Mouse (Mus musculus) 416B (cell line): Measurements from ENCODE around the gene Ugt1a7c.
A peak's percentile ranks its signal among the peaks of the same experiment; 100 is the strongest.

Source experiments
- DNase-seq: peaks from one replicate; pipeline ENCODE4 v3.0.0; 2011; ENCODE audit warnings: low read depth

Gene Ugt1a7c

GRCm38 (mm10) chr1:88261706-88262105 lies 166.8 kb downstream of the Ugt1a7c start:
- DNase-seq, result no peak

- peak; percentile 99 for DNase-seq
Measured at GRCm38 (mm10) chr1:88262255-88262654, 167.4 kb downstream of the Ugt1a7c start.

GRCm38 (mm10) chr1:88262961-88263360 lies 168.1 kb downstream of the Ugt1a7c start:
- no peak for DNase-seq

DNA sequence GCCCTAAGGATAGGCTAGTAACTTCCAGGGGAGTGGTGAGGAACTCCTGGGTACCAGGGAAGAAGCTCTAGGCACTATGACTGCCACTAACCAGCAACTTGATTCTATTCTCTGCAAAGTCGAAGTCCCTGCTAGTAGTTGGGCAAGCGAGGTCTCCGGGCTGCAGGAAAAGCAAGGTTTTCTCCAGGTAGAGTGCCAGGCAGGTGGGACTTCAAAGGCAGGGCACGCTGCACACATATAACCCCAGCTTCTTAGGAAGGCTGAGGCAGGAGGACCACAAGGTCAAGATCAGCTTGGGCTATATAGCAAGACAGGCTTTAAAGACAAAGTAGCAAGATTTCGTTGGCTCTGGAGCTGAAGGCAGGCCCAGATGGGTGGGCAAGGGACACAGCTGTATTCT lies 168.9 kb downstream of the Ugt1a7c start:
- no peak for DNase-seq

DNA sequence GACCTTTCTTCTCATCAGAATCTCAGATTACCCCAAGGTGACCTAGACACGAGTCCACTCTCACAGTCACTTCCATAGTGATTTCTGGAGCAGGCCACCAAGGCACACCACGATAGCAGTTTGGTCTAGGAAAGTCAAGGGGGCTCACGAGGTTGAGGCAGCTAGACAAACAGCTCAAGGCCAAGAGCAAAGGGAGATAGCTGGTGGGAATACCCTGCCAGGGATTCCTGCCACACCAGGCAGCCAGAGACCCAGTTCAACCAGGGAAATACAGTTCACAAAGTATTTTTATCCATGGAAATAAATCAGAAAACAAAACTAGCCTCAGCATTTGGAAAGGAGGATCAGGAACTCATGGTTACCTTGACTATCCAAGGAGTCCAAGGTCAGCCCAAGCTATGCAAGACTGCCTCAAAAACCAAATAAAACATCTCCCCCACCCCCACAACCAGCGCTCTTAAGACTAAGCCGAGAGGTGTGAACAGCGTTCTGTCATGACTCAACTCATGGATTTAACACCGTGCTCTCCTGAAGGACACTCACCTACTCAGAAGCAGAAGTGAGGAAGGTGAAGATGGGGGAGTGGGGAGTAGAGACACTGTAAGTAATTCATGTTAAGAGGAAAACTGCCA lies 169.5 kb downstream of the Ugt1a7c start:
- no peak for DNase-seq

- no peak for DNase-seq
Measured at GRCm38 (mm10) chr1:88264869-88265240, 170.0 kb downstream of the Ugt1a7c start.

- DNase-seq, result no peak
Measured at GRCm38 (mm10) chr1:88266123-88266522, 171.3 kb downstream of the Ugt1a7c start.

DNA sequence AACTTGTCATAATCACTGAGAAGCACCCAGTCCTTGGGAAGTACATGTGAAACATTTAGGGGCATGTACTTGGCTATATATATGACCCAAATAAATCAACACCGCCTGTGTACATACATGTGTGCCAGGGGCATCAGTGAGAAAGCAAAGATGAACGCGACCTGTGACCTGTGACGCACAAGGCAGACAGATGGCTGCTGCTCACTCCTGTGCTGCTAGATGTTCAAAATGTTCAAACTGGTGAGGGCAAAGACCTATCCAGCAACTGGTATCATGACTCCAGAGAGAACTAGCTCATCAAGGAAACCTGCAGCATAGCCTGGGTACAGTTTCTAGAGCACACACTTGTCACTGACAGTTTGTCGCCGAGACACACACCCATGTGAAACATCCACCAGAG lies 172.6 kb downstream of the Ugt1a7c start:
- DNase-seq, result no peak

DNA sequence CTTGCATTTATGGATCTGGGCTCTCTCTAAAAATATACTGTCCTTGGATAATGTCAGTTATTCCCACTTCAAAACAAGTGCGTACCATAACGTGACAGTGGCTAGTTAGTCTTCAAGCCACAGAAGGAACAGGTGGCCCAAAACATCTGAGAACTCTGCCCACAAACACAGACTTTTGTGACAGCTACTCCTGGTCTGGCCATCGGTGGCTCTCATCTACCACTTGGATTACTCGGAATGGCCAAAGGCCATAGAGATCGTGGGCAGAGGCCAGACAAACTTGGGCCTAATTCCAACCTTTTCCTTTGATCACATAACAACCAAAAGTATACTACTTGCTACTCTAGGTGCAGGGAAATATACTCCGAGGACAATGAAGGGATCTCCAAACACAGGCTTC lies 173.2 kb downstream of the Ugt1a7c start:
- DNase-seq, result no peak
